Mouse (Mus musculus) myocyte (in vitro differentiated cells): Measurements from ENCODE around the gene Gtsf1l.

Source experiments
- CEBPB ChIP-seq: IDR thresholded peaks from 2 replicates; pipeline ENCODE4 v1.6.1; 2011; ENCODE audit warnings: mild to moderate bottlenecking, moderate library complexity; ENCODE audit not compliant: poor library complexity, insufficient read depth, severe bottlenecking
- E2F4 ChIP-seq: IDR thresholded peaks from one replicate; pipeline ENCODE4 v1.6.1; 2011; ENCODE audit warnings: mild to moderate bottlenecking, control low read depth, moderate library complexity; ENCODE audit not compliant: insufficient read depth
- MAX ChIP-seq: IDR thresholded peaks from one replicate; pipeline ENCODE4 v1.6.1; 2011; ENCODE audit warnings: low read depth, mild to moderate bottlenecking, control low read depth
- MYOG ChIP-seq, 3 experiments: IDR thresholded peaks; one replicate each; pipeline ENCODE4 v1.6.1; 2011; ENCODE audit warnings: control low read depth in 2 of 3, low read depth in 2 of 3, mild to moderate bottlenecking in 2 of 3; ENCODE audit not compliant: insufficient read length in 2 of 3, control insufficient read depth in 1 of 3, insufficient read depth in 1 of 3
- POLR2A ChIP-seq: IDR thresholded peaks from one replicate; pipeline ENCODE4 v1.6.1; 2011; ENCODE audit warnings: low read depth, mild to moderate bottlenecking, control low read depth, moderate library complexity; ENCODE audit not compliant: insufficient read length
- POLR2AphosphoS2 ChIP-seq: IDR thresholded peaks from one replicate; pipeline ENCODE4 v1.6.1; 2011; ENCODE audit warnings: low read depth, control low read depth; ENCODE audit not compliant: insufficient read length
- SRF ChIP-seq: IDR thresholded peaks from one replicate; pipeline ENCODE4 v1.6.1; 2011; ENCODE audit warnings: low read depth; ENCODE audit not compliant: control insufficient read depth, insufficient read length
- TCF12 ChIP-seq: IDR thresholded peaks from one replicate; pipeline ENCODE4 v1.6.1; 2011; ENCODE audit warnings: mild to moderate bottlenecking, control low read depth; ENCODE audit not compliant: poor library complexity, insufficient read depth, severe bottlenecking
- TCF3 ChIP-seq: IDR thresholded peaks from one replicate; pipeline ENCODE4 v1.6.1; 2011; ENCODE audit warnings: low read depth, control low read depth; ENCODE audit not compliant: insufficient read length
- USF1 ChIP-seq: IDR thresholded peaks from one replicate; pipeline ENCODE4 v1.6.1; 2011; ENCODE audit warnings: low read depth, mild to moderate bottlenecking, control low read depth, moderate library complexity

DNA sequence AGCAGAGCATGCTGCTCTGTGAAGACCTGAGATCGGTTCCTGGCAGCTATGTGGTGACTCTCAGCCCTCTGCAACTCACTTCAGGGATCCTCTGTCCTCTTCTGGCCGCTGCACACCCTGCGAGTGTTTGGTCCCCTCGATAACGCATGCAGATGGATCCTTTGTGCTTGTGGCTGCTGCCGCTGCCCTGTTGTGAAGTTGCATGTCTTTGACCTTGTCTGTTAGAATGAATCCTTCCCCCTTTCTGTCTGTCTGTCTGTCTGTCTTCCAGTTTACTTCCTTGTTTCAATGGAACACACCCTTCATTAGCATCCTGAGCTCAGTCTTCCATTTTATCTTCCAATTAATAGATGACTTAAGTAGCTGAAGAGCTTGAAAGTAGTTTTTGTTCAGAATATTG is 21.3 kb downstream of the Gtsf1l start:
- TF ChIP-seq POLR2A (no peak), TCF3 (no peak), POLR2AphosphoS2 (no peak), USF1 (no peak), CEBPB (no peak), MAX (no peak), E2F4 (no peak), MYOG (IDR thresholded peaks at IDR 0.05; ENCODE audit: control insufficient read depth in 1 of 3, insufficient read depth in 1 of 3, insufficient read length in 2 of 3, low read depth in 2 of 3) (no peak), TCF12 (no peak), SRF (no peak)
